Mouse (Mus musculus) limb, embryonic 12.5 days (tissue): ENCODE measurements around the gene Robo2. TPM values are rescaled to one million over a fixed set of nuclear protein-coding genes. Genes with fewer than 3 reads are reported as not detected.

Experiments
- ATAC-seq: fragments of 200-750 bp; cut with Nextera tagmentation; 2 replicates; pipeline ENCODE4 v1.8.0; 2017; ENCODE audit warnings: low read depth, moderate TSS enrichment; ENCODE audit not compliant: insufficient number of reproducible peaks, insufficient read depth, low FRiP score, low TSS enrichment
- H3K27ac ChIP-seq: fragments of 300-500 bp; sonication (generic); 2 replicates; pipeline ENCODE4 v1.5.1; 2016; ENCODE audit warnings: mild to moderate bottlenecking, moderate library complexity
- H3K27me3 ChIP-seq: fragments of 300-500 bp; sonication (generic); 2 replicates; pipeline ENCODE4 v1.6.1; 2016; ENCODE audit warnings: mild to moderate bottlenecking, moderate library complexity
- H3K36me3 ChIP-seq: fragments of 300-500 bp; sonication (generic); 2 replicates; pipeline ENCODE4 v1.6.1; 2016; ENCODE audit warnings: mild to moderate bottlenecking, moderate library complexity
- H3K4me1 ChIP-seq: fragments of 300-500 bp; sonication (generic); replicated peaks from 2 replicates; pipeline ENCODE4 v1.6.1; 2016
- H3K4me2 ChIP-seq: fragments of 300-500 bp; sonication (generic); 2 replicates; pipeline ENCODE4 v1.6.1; 2016; ENCODE audit warnings: mild to moderate bottlenecking, moderate library complexity
- H3K4me3 ChIP-seq: fragments of 300-500 bp; sonication (generic); replicated peaks from 2 replicates; pipeline ENCODE4 v1.5.1; 2016; ENCODE audit warnings: mild to moderate bottlenecking
- H3K9ac ChIP-seq: fragments of 300-500 bp; sonication (generic); replicated peaks from 2 replicates; pipeline ENCODE4 v1.6.1; 2016; ENCODE audit warnings: mild to moderate bottlenecking, moderate library complexity
- H3K9me3 ChIP-seq: fragments of 300-500 bp; sonication (generic); 2 replicates; pipeline ENCODE4 v1.6.1; 2016; ENCODE audit warnings: mild to moderate bottlenecking, moderate library complexity
- WGBS: fragments of 180-500 bp; shearing (Covaris S2); methylation state at CpG from one replicate; pipeline ENCODE4 v1.1.7; 2016; 5-methylcytosine and 5-hydroxymethylcytosine counted together
- microRNA counts: library from miRNA; unstranded; fragments of <30 nt; microRNA quantifications from one replicate; lab custom pipeline; 2017
- microRNA-seq: library from miRNA; unstranded; fragments of <30 nt; microRNA quantifications from one replicate; pipeline ENCODE4, GENCODE M21; 2017
- polyA plus RNA-seq: library from polyadenylated mRNA; unstranded; fragments of >200 nt; fragmentation: Nextera tagmentation; extraction: Ambion mirVana; gene quantifications from 2 replicates; pipeline ENCODE4 v1.2.1, GENCODE M21; 2016

Robo2 gene
- polyA plus RNA-seq, 1 experiment from 2014 or later, result 102 TPM

GRCm38 (mm10) chr16:73873828-73874558, 537.6 kb downstream of the Robo2 start:
- no peak for ATAC-seq
- Histone ChIP-seq H3K27ac (no peak overlapping the region), H3K4me1 (peaks cover 4% of the 10 kb centered on the region; the same call in 1 of the 2 replicates), H3K4me2 (no peak overlapping the region), H3K9me3 (no peaks in the 10 kb centered on the region), H3K4me3 (no peak overlapping the region), H3K36me3 (no peaks in the 10 kb centered on the region), H3K27me3 (no peaks in the 10 kb centered on the region), H3K9ac (no peak overlapping the region)
- 94% methylated on average over 5 of the region's 5 CpGs for WGBS

DNA sequence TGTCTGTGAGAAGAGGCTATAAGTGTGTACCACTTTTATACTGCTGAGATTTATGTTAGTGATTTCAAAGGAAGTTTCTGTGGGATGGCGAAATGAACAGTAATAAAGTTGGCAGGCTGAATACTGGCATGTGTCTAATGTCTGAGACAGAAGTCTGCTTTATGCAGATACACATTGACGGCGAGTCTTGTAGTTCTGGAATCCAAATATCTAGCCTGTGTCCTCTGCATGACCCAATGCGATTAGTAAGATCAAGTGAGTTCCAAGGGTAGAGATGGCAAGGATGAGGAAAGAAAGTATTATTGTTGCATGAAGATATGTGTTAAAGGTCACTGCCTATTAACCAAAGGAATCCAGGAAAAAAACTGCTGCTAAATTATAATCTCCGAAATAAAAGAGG, 541.3 kb downstream of the Robo2 start:
- WGBS, result 64% methylated on average over 5 of the region's 5 CpGs
- H3K4me3 ChIP-seq, result no peak overlapping the region
- ATAC-seq, result no peak
- no peaks in the 10 kb centered on the region for H3K27me3 ChIP-seq
- H3K36me3 ChIP-seq, result no peaks in the 10 kb centered on the region
- peaks cover 4% of the 10 kb centered on the region; the same call in 1 of the 2 replicates for H3K4me1 ChIP-seq
- H3K9ac ChIP-seq, result no peak overlapping the region
- no peaks in the 10 kb centered on the region for H3K9me3 ChIP-seq
- no peak overlapping the region for H3K4me2 ChIP-seq
- no peak overlapping the region for H3K27ac ChIP-seq

DNA sequence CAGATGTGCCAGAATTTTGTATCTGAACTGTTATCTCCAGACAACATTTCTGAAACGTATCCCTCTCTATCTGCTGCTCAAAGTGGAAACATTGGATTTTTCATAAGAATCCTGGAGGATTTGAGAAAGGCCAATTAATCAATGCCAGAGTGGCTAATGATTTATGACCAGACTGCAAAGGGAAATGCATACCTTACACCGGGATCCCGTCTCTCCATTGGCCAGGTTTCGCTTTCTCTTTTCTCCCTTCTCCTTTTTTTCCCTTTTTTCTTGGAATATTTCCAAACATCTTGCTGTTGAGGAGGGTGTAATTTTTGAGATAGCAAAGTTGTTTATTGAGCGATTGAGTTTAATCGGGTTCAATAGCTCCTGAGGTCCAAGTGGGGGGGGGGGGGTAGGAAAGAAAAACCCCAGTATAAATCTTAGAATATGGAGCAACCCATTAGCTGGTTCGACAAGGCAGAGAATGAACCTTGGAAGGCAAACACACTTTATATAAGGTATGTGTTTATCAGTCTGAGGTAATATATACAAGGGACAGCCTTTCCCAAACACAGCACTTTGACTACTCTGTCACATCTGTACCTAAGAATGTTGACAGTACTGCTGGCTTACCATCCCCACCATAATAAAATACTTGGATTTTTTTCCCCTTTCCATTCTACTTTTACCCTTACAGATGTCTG, 542.0 kb downstream of the Robo2 start:
- no peaks in the 10 kb centered on the region for H3K9me3 ChIP-seq
- H3K9ac ChIP-seq, result no peak overlapping the region
- WGBS, result 71% methylated on average over 7 of the region's 7 CpGs
- H3K36me3 ChIP-seq, result no peaks in the 10 kb centered on the region
- no peak overlapping the region for H3K4me3 ChIP-seq
- H3K27me3 ChIP-seq, result no peaks in the 10 kb centered on the region
- no peak for ATAC-seq
- peaks cover 4% of the 10 kb centered on the region; the same call in 1 of the 2 replicates for H3K4me1 ChIP-seq
- no peak overlapping the region for H3K4me2 ChIP-seq
- no peak overlapping the region for H3K27ac ChIP-seq

GRCm38 (mm10) chr16:73864625-73865024, 547.0 kb downstream of the Robo2 start:
- H3K4me3 ChIP-seq, result no peak overlapping the region
- H3K9ac ChIP-seq, result no peak overlapping the region
- peaks cover 6% of the 10 kb centered on the region for H3K4me1 ChIP-seq
- H3K4me2 ChIP-seq, result no peak overlapping the region
- no peaks in the 10 kb centered on the region for H3K9me3 ChIP-seq
- WGBS, result 45% methylated on average over 9 of the region's 9 CpGs
- H3K27me3 ChIP-seq, result no peaks in the 10 kb centered on the region; the same call in 1 of the 2 replicates
- no peak overlapping the region for H3K27ac ChIP-seq
- H3K36me3 ChIP-seq, result no peaks in the 10 kb centered on the region
- no peak for ATAC-seq

DNA sequence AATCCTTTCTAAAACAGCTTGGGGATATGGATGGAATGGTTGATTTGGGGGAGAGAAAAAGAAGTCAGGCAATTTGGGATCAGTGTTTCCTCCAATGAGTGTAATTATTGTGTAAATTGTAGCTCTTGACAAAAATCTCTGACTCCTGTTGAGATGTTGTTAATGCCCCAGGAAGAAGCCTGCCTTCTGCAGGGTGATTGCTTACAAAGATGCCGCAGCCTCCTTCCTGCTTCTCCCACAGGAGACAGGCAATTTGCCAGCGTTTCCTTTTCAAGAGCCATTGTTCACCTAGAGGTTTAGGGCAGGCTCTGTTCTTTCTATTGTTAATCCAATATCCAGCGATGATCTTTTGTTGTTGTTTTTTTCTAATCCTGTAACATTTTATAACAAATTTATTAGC, 547.9 kb downstream of the Robo2 start:
- no peaks in the 10 kb centered on the region; the same call in 1 of the 2 replicates for H3K27me3 ChIP-seq
- H3K4me1 ChIP-seq, result peaks cover 6% of the 10 kb centered on the region; the same call in 1 of the 2 replicates
- ATAC-seq, result no peak
- H3K4me3 ChIP-seq, result no peak overlapping the region
- no peaks in the 10 kb centered on the region for H3K36me3 ChIP-seq
- no peak overlapping the region for H3K27ac ChIP-seq
- no peak overlapping the region for H3K4me2 ChIP-seq
- no peak overlapping the region for H3K9ac ChIP-seq
- 10% methylated on average over 3 of the region's 3 CpGs for WGBS
- H3K9me3 ChIP-seq, result no peaks in the 10 kb centered on the region

DNA sequence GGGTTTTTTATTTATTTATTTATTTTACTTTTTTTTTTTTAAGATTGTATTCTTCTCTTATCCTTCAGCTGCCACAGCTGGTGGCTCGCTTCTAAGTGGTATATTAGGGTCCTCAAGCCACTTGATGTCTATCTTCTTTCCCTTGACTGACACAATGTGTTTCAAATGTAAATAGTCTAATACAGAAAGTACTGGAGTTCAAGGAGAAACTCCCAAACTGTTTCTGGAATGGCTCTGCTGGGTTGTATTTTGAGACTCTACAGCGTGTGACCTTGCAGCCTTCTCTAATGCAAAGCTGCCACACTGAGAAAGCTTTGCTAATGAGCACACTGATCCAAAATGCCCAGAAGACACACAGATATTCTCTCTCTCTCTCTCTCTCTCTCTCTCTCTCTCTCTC, 552.9 kb downstream of the Robo2 start:
- Histone ChIP-seq H3K4me2 (no peak overlapping the region), H3K27ac (no peak overlapping the region), H3K27me3 (no peaks in the 10 kb centered on the region; the same call in 1 of the 2 replicates), H3K9ac (no peak overlapping the region), H3K36me3 (no peaks in the 10 kb centered on the region), H3K4me1 (peaks cover 5% of the 10 kb centered on the region; the same call in 1 of the 2 replicates), H3K9me3 (no peaks in the 10 kb centered on the region), H3K4me3 (no peak overlapping the region)
- WGBS, result 85% methylated on average over 2 of the region's 2 CpGs
- no peak for ATAC-seq

- whole genome bisulfite sequencing, result 80% methylated on average over 3 of the region's 3 CpGs
- H3K4me1 ChIP-seq, result no peaks in the 10 kb centered on the region
- no peak overlapping the region for H3K27ac ChIP-seq
- no peaks in the 10 kb centered on the region for H3K27me3 ChIP-seq
- no peaks in the 10 kb centered on the region for H3K36me3 ChIP-seq
- H3K9me3 ChIP-seq, result no peaks in the 10 kb centered on the region
- H3K9ac ChIP-seq, result no peak overlapping the region
- no peak overlapping the region for H3K4me2 ChIP-seq
- H3K4me3 ChIP-seq, result no peak overlapping the region
- no peak for ATAC-seq
Observed at GRCm38 (mm10) chr16:73855821-73856220, 555.8 kb downstream of the Robo2 start.

MicroRNAs encoded within 50 kb of the gene (microRNA counts, 519-probe panel; counts per million panel counts)
- not detected for microRNA mmu-miR-691 (lab: Ali Mortazavi, UCI)

Small RNAs within 50 kb of the gene (microRNA-seq; reads per million reads assigned to microRNA genes)
- gene Gm24272 (not detected), gene Mir691 (not detected)
